Mouse (Mus musculus) forebrain, embryonic 16.5 days (tissue): ENCODE measurements around the gene Mgat1. TPM values are rescaled to one million over a fixed set of nuclear protein-coding genes. Genes with fewer than 3 reads are reported as not detected.

Source experiments
- ATAC-seq: fragments of 200-750 bp; cut with Nextera tagmentation; 2 replicates; pipeline ENCODE4 v1.8.0; 2017; ENCODE audit warnings: mild to moderate bottlenecking, moderate library complexity
- H3K27ac ChIP-seq: fragments of 300-500 bp; sonication (generic); 2 replicates; pipeline ENCODE4 v1.5.1; 2014; ENCODE audit warnings: low read length, control low read depth
- H3K27me3 ChIP-seq: fragments of 300-500 bp; sonication (generic); replicated peaks from 2 replicates; pipeline ENCODE4 v1.6.1; 2014; ENCODE audit warnings: low read length; ENCODE audit not compliant: control insufficient read depth, insufficient read depth
- H3K36me3 ChIP-seq: fragments of 300-500 bp; sonication (generic); 2 replicates; pipeline ENCODE4 v1.6.1; 2014; ENCODE audit not compliant: control insufficient read depth, insufficient read depth
- H3K4me1 ChIP-seq: fragments of 300-500 bp; sonication (generic); replicated peaks from 2 replicates; pipeline ENCODE4 v1.6.1; 2014; ENCODE audit warnings: low read length; ENCODE audit not compliant: control insufficient read depth, insufficient read depth
- H3K4me2 ChIP-seq: fragments of 300-500 bp; sonication (generic); 2 replicates; pipeline ENCODE4 v1.6.1; 2014; ENCODE audit warnings: mild to moderate bottlenecking, low read length, control low read depth
- H3K4me3 ChIP-seq: fragments of 300-500 bp; sonication (generic); replicated peaks from 2 replicates; pipeline ENCODE4 v1.5.1; 2014; ENCODE audit warnings: mild to moderate bottlenecking, low read length, control low read depth
- H3K9ac ChIP-seq: fragments of 300-500 bp; sonication (generic); replicated peaks from 2 replicates; pipeline ENCODE4 v1.6.1; 2014; ENCODE audit warnings: low read depth, low read length, control low read depth
- H3K9me3 ChIP-seq: fragments of 300-500 bp; sonication (generic); 2 replicates; pipeline ENCODE4 v1.6.1; 2016; ENCODE audit warnings: low read length; ENCODE audit not compliant: control insufficient read depth
- WGBS: fragments of 180-500 bp; shearing (Covaris S2); extraction: QIAGEN DNeasy Blood & Tissue Kit; methylation state at CpG from one replicate; pipeline ENCODE4 v1.1.7; 2014; 5-methylcytosine and 5-hydroxymethylcytosine counted together
- polyA plus RNA-seq: library from polyadenylated mRNA; unstranded; fragments of >200 nt; fragmentation: Nextera tagmentation; extraction: Ambion mirVana; gene quantifications from 2 replicates; pipeline ENCODE4 v1.2.1, GENCODE M21; 2015

Mgat1 gene
- polyA plus RNA-seq, 1 experiment from 2014 or later, result 28.0 TPM

- Histone ChIP-seq H3K9ac (no peak overlapping the region), H3K27me3 (no peaks in the 10 kb centered on the region), H3K27ac (no peak overlapping the region), H3K4me2 (no peak overlapping the region), H3K9me3 (no peaks in the 10 kb centered on the region), H3K4me1 (no peaks in the 10 kb centered on the region), H3K36me3 (peaks cover 3% of the 10 kb centered on the region), H3K4me3 (no peak overlapping the region)
- ATAC-seq, result no peak
- 83% methylated on average over 8 of the region's 8 CpGs for WGBS
Measured at GRCm38 (mm10) chr11:49265101-49265500, 21.1 kb downstream of the Mgat1 start.

DNA sequence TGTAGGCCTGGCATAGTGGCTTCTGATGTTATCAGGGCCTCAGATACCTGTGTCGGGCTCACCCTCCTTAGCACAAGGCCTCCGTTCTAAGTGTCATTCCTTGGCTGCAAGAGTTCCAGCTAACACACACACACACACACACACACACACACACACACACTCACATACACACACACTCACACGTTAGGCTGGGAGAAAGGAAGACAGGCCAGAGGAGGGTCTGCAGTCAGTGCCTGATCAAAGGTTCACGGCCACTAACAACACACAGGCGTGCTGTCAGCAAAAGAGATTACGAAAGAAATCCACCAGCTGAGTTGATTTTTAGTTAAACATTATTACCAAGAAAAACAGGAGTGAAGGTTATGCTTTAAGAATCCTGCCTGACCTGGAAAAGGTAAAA lies 22.7 kb downstream of the Mgat1 start:
- ATAC-seq, result no peak
- WGBS, result 83% methylated on average over 6 of the region's 6 CpGs
- Histone ChIP-seq H3K9ac (no peak overlapping the region), H3K27me3 (no peaks in the 10 kb centered on the region), H3K27ac (no peak overlapping the region), H3K4me2 (no peak overlapping the region), H3K4me1 (no peaks in the 10 kb centered on the region), H3K36me3 (no peaks in the 10 kb centered on the region), H3K9me3 (no peaks in the 10 kb centered on the region), H3K4me3 (no peak overlapping the region)

DNA sequence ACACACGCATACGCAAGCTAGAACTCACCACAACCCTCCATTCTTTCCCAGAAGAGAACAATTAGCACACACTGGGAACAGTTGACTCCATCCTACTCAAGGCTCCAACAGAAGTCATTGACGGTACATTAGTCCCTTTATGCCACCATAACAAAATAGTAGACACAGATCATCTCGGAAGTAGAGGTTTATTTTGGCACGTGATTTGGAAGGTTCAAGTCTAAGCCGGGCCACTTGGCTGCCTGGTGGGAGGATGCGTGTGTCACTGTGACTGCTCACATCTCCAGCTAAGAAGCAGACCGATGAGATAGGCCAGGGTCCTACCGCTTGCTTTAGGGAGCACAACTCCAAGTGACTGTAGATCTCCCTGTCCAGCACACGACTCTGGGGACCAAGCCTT lies 23.3 kb downstream of the Mgat1 start:
- Histone ChIP-seq H3K27me3 (no peaks in the 10 kb centered on the region), H3K9me3 (no peaks in the 10 kb centered on the region), H3K27ac (no peak overlapping the region), H3K4me2 (no peak overlapping the region), H3K36me3 (no peaks in the 10 kb centered on the region), H3K4me3 (no peak overlapping the region), H3K9ac (no peak overlapping the region), H3K4me1 (no peaks in the 10 kb centered on the region)
- 86% methylated on average over 10 of the region's 10 CpGs for WGBS
- ATAC-seq, result no peak

DNA sequence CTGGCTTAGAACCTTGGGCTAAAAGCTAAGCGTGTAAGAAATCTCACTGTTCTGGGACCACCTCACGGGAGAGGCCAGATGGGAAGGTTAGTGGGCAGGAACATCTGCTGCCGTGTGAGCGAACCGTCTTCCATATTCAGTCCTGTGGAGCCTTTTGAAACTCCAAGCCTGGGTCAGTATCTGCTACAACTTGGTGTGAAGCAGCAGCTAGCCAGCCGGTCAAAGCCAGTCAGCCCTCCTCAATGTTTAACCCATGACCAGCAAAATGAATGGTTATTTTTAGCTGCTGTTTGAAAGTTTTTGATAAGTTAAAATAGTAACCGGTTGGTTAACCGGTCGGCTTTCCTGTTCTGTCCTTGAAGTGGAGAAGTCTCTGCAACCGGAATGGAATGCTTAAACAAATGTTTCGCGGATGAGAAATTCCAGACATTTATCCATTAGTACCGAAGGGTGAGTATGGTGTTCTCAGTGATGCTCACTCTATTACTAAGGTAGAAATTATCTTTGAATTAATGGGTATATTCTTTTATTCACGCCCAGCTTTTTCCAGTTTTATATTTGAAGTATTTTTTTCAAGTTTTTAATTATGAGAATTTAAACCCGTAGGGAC lies 24.1 kb downstream of the Mgat1 start:
- H3K4me1 ChIP-seq, result no peaks in the 10 kb centered on the region
- 77% methylated on average over 15 of the region's 15 CpGs for WGBS

GRCm38 (mm10) chr11:49269761-49270160 lies 25.8 kb downstream of the Mgat1 start:
- Histone ChIP-seq H3K9me3 (no peaks in the 10 kb centered on the region), H3K27ac (no peak overlapping the region), H3K9ac (no peak overlapping the region), H3K4me1 (no peaks in the 10 kb centered on the region), H3K27me3 (no peaks in the 10 kb centered on the region), H3K36me3 (no peaks in the 10 kb centered on the region), H3K4me3 (no peak overlapping the region), H3K4me2 (no peak overlapping the region)
- ATAC-seq, result no peak
- WGBS, result 95% methylated on average over 9 of the region's 9 CpGs

More for the DNA sequence above, 24.1 kb downstream of the Mgat1 start:
- Histone ChIP-seq H3K4me2 (no peak overlapping the region), H3K9ac (no peak overlapping the region), H3K36me3 (no peaks in the 10 kb centered on the region), H3K9me3 (no peaks in the 10 kb centered on the region), H3K27me3 (no peaks in the 10 kb centered on the region), H3K27ac (no peak overlapping the region), H3K4me3 (no peak overlapping the region)
- ATAC-seq, result no peak

DNA sequence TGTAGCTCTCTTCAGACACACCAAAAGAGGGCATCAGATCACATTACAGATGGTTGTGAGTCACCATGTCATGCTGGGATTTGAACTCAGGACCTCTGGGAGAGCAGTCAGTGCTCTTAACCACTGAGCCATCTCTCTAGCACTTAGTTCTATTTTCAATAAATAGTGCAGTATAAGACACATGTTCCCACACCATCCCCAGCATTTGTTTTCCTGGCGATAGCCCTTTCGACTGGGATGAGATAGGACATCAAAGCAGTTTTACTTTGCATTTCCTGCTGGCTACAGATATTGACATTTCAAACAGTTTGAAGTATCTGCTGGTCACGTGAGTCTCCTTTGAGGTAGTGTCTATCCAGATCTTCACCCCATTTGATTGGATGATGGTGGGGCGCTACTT lies 26.4 kb downstream of the Mgat1 start:
- Histone ChIP-seq H3K27ac (no peak overlapping the region), H3K27me3 (no peaks in the 10 kb centered on the region), H3K9me3 (no peaks in the 10 kb centered on the region), H3K9ac (no peak overlapping the region), H3K4me2 (no peak overlapping the region), H3K36me3 (no peaks in the 10 kb centered on the region), H3K4me1 (no peaks in the 10 kb centered on the region), H3K4me3 (no peak overlapping the region)
- ATAC-seq, result no peak
- WGBS, result 96% methylated on average over 4 of the region's 4 CpGs

DNA sequence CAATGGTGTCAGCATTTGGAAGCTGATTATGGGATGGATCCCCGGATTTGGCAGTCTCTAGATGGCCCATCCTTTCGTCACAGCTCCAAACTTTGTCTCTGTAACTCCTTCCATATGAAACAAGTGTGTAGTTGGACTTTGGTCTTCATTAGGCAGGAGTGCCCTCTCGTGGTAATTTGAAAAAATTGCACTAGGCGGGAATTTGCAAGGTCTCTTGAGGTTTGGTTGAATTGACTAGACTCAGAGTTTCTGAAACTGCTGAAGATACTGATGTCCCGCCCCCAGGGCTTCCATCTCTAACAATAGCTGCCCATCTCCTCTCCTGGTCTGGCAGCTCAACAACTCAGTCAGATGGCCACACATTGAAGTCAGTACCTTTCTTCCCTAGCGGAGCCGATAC lies 27.3 kb downstream of the Mgat1 start:
- H3K27ac ChIP-seq, result no peak overlapping the region
- H3K4me2 ChIP-seq, result no peak overlapping the region

DNA sequence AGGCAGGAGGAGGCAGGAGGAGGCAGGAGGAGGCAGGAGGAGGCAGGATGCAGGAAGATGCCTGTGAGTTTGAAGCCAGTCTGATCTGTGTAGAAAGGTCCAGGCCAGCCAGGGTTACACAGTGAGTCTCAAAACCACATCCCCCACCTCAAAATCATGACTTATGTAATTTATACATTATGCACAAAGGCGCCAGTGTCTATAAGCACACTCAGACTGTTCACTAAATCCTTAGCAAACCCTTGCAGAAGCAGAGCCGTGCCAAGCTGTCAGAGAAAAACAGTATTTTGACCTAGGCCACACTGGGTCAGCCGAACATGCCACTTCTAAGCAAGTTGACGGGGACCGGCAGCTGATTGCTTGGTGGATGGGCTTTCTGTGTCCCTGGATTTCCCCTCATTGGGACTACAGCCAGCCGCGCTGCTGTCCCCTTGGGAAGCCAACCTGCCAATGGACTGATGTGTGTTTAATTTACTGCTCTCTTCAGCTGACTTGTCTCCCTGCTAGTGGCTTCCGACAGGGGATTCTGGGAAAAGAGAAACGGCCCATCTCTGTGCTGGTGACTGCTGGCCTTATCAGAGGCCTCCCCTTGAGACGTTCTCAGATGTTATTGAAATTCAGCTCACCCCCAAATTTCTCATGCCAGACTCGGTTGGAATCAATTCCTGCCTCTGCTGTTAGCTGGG lies 30.0 kb downstream of the Mgat1 start:
- Histone ChIP-seq H3K4me2 (no peak overlapping the region), H3K9me3 (no peaks in the 10 kb centered on the region), H3K4me1 (no peaks in the 10 kb centered on the region), H3K4me3 (no peak overlapping the region), H3K36me3 (no peaks in the 10 kb centered on the region), H3K9ac (no peak overlapping the region), H3K27ac (no peak overlapping the region), H3K27me3 (no peaks in the 10 kb centered on the region)
- ATAC-seq, result no peak
- WGBS, result 68% methylated on average over 11 of the region's 11 CpGs

More for the DNA sequence above, 27.3 kb downstream of the Mgat1 start:
- no peaks in the 10 kb centered on the region for H3K27me3 ChIP-seq
- H3K4me3 ChIP-seq, result no peak overlapping the region
- H3K9me3 ChIP-seq, result no peaks in the 10 kb centered on the region
- H3K4me1 ChIP-seq, result no peaks in the 10 kb centered on the region
- H3K36me3 ChIP-seq, result no peaks in the 10 kb centered on the region
- no peak overlapping the region for H3K9ac ChIP-seq
- peak; percentile 36; the same call in 1 of the 2 replicates for ATAC-seq
- 25% methylated on average over 7 of the region's 7 CpGs for WGBS

DNA sequence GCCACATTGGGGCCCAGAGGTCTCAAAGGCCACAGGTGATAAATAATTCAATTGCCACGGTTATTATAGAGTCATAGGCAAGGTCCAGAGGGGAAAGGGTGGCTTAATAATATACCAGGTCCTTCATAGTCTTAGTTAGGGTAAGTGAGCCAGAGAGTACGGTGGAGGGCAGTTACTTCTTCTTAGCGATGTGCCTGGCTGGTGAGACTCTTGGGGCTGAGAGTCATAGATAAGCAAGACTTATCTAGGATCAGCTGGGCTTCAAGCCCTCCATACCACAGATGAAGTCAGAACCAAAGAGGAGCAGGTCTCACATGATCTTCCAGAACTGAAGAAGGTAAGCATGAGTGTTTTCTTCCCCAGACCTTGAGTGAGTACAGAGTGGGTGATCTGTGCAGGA lies 34.2 kb downstream of the Mgat1 start, which contains the start of gene Olfr1393:
Gene Olfr1393, plus strand, starts transcription at position 83 of the 400 bp plus-strand sequence.
- 94% methylated on average over 3 of the region's 3 CpGs for WGBS
- Histone ChIP-seq H3K9ac (no peak within 1 kb of the TSS), H3K4me3 (no peak within 1 kb of the TSS), H3K36me3 (no peaks in the 10 kb centered on the region), H3K4me2 (no peak within 1 kb of the TSS), H3K27ac (no peak within 1 kb of the TSS), H3K9me3 (no peaks in the 10 kb centered on the region), H3K27me3 (no peaks in the 10 kb centered on the region), H3K4me1 (no peaks in the 10 kb centered on the region)
- ATAC-seq, result no peak
